Mouse (Mus musculus) splenic B cell, adult 2 months (primary cell): Measurements from ENCODE around the gene Setd6.

Source experiments
- DNase-seq: peaks from one replicate; pipeline ENCODE4 v3.0.0-alpha.2; 2011; ENCODE audit warnings: low read depth, low spot score
- H3K27me3 ChIP-seq: 2 replicates; pipeline ENCODE4 v1.6.1; 2012; ENCODE audit warnings: mild to moderate bottlenecking, low read length, moderate library complexity, mixed read lengths; ENCODE audit not compliant: control insufficient read depth, poor library complexity, insufficient read depth, severe bottlenecking
- H3K36me3 ChIP-seq: 2 replicates; pipeline ENCODE4 v1.6.1; 2012; ENCODE audit warnings: mild to moderate bottlenecking, low read length, moderate library complexity, mixed read lengths; ENCODE audit not compliant: control insufficient read depth, poor library complexity, insufficient read depth, severe bottlenecking

Gene Setd6

DNA sequence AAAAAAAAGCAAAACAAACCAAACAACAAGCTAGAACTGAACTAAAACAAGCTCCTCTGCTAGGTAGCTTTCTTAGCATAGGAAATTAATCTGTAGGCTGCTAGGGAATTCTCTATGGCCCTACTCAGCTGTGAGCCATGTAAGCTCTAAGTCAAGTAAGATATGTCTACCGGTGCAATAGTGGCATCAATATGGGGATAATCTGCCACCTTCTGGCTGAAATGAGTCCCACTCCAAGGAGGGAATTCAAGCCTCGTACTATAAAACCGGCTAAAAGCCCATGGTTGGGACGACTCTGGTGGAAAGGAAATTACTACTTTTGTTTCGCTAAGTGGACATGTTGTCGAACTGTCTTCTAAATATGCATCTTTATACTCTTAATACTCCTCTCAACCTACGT lies 22.9 kb downstream of the Setd6 start:
- peaks cover 27% of the 10 kb centered on the region for H3K36me3 ChIP-seq
- no peaks in the 10 kb centered on the region for H3K27me3 ChIP-seq
- DNase-seq = no peak

DNA sequence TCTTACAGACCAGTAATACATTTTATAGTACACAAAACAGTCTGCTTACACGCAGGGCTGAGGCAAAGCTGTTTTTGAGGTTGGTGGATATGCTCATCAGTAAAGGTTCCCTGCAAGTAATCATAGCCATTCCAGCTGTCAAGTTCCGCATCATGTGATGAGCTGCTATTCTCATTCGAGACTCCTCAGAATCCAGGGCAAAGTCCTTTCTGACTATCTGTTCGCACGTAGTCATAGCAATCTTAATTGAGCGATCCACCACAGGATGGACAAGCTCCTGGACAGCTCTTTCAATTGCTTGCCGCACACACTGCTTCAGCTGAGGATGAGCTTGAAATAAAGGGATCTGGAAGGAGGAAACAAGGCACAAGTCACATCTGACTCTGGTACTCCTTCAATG lies 26.1 kb downstream of the Setd6 start:
- DNase-seq = no peak
- no peaks in the 10 kb centered on the region for H3K27me3 ChIP-seq
- H3K36me3 ChIP-seq = peaks cover 23% of the 10 kb centered on the region

- Histone ChIP-seq H3K36me3 (peaks cover 19% of the 10 kb centered on the region; the same call in 1 of the 2 replicates), H3K27me3 (no peaks in the 10 kb centered on the region)
- DNase-seq = no peak
These were observed 32.3 kb downstream of the Setd6 start for GRCm38 (mm10) chr8:95748028-95748427.

- peaks cover 18% of the 10 kb centered on the region for H3K36me3 ChIP-seq
- H3K27me3 ChIP-seq = no peaks in the 10 kb centered on the region
- no peak for DNase-seq
These were observed 36.2 kb downstream of the Setd6 start for GRCm38 (mm10) chr8:95751924-95752323.

- Histone ChIP-seq H3K27me3 (no peaks in the 10 kb centered on the region), H3K36me3 (peaks cover 30% of the 10 kb centered on the region)
- DNase-seq = no peak
These were observed 44.6 kb downstream of the Setd6 start for GRCm38 (mm10) chr8:95760323-95760722.

DNA sequence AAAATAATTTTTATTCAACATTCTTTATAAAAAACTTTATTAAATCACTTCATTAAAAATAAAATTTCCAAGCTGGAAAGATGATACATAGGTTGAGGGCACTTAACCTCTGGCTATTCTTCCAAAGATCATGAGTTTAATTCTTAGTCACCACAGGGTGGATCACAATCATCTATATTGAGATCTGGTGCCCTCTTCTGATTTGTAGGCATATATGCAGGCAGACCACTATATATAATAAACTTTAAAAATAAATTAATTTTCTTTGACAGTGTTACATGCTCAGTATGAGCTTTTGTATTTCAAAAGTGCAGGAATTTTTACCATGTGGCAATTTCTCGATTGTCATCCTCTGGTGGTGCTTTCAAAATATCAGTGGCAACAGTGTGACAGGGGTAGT lies 48.5 kb downstream of the Setd6 start:
- DNase-seq = no peak
- no peaks in the 10 kb centered on the region for H3K27me3 ChIP-seq
- peaks cover 27% of the 10 kb centered on the region for H3K36me3 ChIP-seq
